Mouse (Mus musculus) kidney, postnatal 25 days (tissue): ENCODE results near the gene Mipep.

ENCODE experiments used
- DNase-seq, 2 experiments: peaks; one replicate each; pipeline ENCODE4 v3.0.0; 2021; ENCODE audit warnings: mixed read lengths in 2 of 2

The Mipep gene

GRCm38 (mm10) chr14:60804978-60805377, 20.6 kb downstream of the Mipep start:
- DNase-seq: no peak

- no peak for DNase-seq
Observed at GRCm38 (mm10) chr14:60805871-60806270, 21.5 kb downstream of the Mipep start.

- no peak for DNase-seq
Observed at GRCm38 (mm10) chr14:60806891-60807344, 22.5 kb downstream of the Mipep start.

DNA sequence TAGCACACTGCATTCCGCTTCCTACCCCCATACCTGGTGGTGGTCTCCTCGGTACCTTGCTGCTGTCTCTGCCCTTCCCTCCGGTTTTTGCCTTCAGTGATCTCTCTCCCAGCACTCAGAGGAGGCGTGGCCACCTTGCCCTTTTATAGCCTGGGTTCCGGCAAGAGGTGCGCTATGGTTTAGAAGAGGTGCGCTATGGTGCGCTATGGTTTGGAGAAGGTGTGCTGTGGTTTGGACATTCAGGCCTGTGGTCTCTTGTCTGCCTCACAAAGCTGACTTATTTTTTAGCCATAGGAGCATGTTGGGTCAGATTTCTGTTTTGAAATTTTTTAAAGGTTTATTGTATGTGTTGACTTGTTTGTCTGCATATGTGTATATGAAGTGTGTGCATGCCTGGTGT, 25.5 kb downstream of the Mipep start:
- no peak for DNase-seq

GRCm38 (mm10) chr14:60811547-60811946, 27.2 kb downstream of the Mipep start:
- no peak for DNase-seq

DNA sequence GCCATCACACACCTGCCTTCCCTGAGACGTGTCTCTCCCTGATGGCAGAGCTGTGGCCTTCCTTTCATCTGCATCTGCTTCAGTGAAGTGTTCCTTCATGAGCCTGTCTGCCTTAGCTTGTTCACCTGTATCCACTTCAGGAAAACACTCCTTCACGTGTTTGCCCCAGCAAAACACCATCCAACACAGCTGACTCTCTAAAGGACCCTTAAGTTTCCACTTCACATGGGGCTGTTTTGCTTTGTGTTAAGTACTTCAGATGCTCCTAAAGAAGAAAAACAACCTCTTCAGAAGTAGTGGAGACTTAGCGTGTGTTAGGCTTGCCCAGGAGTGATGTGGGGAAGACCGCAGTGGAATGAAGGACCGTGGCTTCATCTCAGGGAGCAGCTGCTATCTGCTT, 30.7 kb downstream of the Mipep start:
- DNase-seq: no peak

DNA sequence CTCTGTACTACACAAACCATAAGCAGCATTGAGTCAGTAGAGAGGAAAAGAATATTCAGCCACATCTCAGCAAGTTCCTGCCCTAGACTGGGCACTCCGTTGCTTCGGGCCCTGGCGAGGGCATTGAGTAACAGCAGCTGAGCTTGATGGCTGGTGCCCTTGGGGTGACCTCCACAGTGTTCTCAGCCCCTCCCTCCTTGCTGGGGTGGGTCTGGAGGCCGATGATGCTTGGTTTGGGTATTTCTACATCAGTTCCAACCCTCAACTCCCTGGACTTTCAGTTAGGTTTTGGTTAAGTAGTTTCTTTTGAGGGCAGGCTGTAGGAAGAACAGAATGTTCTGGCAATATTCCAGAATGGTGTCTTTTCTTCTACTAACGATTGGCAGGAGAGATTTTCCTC, 33.7 kb downstream of the Mipep start:
- no peak for DNase-seq

DNA sequence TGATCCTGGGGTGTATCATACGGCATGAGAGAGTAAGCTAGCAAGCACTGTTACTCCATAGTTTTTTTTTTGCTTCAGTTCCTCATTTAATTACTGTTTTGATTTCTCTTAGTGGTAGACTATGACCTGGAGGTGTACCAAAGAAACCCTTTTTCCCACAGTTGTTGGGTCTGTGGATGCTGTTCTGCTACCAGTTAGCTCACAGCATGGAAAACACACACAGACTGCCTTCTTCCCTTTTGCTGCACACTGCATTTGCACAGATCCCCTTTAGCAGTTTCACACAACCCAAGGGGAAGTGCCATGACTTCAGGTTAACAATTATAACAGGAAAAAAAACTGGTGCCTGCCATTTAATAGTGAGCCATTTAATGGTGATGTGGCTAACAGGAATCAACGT, 45.7 kb downstream of the Mipep start:
- no peak for DNase-seq

DNA sequence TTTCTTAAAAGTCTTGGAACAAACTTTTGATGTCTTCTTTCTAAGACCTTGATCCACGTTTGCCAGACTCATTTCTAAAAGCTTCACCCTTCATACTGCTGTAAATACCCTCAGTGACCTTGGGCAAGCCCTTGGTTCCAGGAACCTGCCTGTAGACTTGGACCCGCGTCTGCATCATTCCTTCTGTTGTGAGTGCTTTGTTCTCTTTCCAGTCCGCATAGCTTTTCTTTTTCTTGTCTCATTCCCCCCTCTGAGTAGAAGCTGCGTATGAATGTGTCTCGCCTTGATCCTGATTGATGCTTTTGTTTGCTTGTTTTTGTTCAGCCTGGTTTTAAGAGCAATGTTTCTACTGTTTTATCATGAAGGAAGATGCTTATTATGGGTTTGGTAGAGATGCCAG, 52.3 kb downstream of the Mipep start:
- no peak for DNase-seq

DNA sequence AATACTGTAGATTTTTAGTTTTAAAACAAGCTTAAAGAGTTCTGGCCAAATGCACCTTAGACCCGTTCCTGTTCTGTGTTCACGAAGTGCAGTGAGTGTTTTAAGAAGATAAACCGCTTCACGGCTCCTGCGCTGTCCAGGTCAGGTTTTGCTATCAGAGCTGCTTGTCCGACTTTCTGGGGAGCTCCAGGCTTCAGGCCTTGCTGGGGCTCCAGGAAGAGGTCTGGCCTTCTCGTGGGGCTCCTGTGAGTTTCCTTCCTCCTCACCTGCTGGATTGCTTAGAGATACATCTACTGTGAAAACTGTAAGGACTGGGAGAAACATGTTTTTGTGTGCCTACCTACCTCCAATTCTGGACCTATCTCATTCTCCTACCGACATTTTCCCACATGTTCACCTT, 55.3 kb downstream of the Mipep start:
- DNase-seq: no peak

- DNase-seq: peak in 1 of 2 experiments; percentile 27
Observed at GRCm38 (mm10) chr14:60841977-60842659, 57.7 kb downstream of the Mipep start.

DNA sequence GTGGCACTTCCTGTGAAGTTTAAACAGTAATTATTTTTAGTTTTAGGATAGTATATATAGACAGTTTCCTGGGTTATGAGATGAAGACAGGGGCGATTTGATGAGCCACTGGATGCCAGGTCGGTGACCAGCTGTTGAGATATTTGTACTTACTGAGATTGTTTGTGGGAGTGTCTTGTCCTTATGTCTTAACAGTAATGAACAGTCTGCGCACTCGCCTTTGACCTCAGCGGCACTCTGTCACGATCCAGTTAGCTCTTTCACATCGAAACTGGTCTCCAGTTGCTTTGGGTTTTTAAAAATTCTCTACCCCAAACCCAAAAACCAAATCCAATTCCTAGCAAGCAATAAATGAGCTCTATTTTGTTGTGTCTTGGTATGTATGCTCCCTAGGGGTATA, 59.2 kb downstream of the Mipep start:
- DNase-seq: no peak

DNA sequence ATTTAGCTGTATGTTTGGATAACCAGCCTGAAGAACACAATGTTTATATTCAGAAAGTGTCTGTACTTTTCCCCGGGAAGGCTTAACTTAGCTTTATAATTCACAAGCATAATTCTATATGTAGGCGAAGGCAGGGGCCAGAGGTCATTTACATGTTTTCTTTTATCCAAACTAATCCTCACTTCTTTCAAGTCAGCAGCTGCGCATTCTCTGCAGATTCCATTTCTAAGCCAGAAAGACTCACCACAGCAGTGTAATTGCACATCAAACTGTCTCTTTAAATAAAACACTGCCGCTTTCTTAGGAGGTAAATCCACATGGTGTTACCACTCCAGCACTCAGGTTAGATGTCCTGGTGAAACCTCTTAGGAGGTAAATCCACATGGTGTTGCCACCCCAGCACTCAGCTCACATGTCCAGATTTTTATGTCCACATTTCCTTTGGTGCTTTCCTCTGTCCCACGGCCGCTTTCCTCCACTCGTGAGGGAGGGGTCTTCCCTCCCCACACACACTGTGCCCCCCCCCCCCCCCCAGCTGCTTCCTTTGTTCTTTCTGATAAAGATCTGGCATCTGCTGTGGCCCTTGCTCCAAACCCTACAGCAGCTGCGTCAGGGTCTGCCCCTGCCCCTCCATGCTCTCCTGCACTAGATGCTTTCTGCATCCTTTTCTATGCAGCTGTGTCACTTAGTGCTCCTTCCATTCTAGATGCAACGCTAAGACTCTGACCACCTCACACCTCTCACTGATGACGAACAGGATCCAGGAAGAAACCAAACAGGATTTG, 61.1 kb downstream of the Mipep start:
- no peak for DNase-seq

DNA sequence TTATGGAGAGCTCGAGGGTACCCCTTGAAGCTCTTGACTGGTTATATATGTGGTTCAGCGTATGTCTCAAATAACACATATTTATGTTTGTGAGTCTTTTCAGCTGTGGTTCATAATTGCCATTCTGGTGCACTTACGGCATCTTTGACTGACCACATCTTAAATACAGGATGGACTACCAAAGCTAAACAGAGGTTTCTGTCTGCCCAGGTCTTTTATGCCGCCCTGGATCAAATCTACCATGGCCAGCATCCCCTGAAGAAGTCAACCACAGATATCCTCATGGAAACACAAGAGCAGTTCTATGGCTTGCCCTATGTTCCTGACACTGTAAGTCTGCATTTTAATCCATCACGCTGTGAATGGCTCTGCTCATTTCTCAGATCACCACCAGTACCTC, 61.8 kb downstream of the Mipep start:
- DNase-seq: no peak

- DNase-seq: no peak
Observed at GRCm38 (mm10) chr14:60848194-60848593, 63.8 kb downstream of the Mipep start.

DNA sequence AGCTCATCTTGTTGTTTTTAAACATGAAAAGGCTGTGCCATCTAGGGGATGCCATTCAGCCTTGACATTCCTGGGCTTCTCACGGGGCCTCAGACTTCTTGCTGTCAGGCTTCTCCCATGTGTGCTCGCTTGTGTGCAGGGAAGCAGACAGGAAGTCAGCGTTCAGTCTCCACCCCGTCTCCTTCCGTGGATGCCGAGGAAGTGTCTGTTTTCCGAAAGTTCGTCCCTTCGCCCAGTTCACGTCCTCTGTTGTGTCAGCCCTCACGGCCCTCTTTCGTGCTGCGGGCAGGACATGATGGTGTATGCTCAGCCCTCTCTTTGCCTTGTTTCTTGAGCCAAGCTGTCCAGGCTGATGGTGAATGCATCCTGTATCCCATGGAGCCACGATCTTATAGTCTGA, 65.7 kb downstream of the Mipep start:
- DNase-seq: peak; percentile 5 to 46

DNA sequence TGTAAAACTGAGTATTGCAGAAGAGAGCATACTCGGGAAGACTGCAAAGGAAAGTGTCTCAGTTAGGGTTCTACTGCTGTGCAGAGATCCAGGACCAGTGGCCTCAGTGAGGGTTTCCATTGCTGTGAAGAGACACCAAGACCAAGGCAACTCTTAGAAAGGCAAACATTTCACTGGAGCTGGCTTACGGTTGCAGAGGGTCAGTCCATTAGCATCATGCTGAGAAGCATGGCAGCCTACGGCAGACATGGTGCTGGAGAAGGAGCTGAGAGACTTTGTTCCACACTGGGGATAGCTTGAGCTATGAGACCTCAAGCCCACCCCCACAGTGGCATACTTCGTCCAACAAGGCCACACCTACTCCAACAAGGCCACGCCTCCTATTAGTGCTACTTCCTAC, 67.3 kb downstream of the Mipep start:
- DNase-seq: no peak

GRCm38 (mm10) chr14:60856199-60856912, 72.0 kb downstream of the Mipep start:
- DNase-seq: no peak

DNA sequence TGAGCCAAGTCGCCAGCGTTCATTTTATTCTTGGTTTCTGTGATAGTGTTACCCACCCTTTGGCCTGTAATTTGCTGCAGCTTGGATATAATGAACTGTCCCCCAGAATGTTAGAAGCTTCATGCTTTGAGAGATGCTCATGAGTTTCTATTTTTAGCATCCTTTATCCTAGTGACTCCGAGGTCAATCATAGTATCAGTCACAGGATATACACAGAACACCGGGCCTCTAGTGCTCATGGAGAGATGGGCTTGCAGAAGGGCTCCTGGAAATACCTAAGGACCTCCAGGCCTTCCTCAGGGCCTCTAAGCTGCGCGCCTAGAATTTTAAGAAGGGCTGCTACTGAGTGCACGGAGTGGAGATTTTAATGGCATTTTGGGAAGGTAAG, 72.5 kb downstream of the Mipep start:
- DNase-seq: no peak

GRCm38 (mm10) chr14:60863396-60863795, 79.0 kb downstream of the Mipep start:
- DNase-seq: no peak

- no peak for DNase-seq
Observed at GRCm38 (mm10) chr14:60866399-60866798, 82.0 kb downstream of the Mipep start.

DNA sequence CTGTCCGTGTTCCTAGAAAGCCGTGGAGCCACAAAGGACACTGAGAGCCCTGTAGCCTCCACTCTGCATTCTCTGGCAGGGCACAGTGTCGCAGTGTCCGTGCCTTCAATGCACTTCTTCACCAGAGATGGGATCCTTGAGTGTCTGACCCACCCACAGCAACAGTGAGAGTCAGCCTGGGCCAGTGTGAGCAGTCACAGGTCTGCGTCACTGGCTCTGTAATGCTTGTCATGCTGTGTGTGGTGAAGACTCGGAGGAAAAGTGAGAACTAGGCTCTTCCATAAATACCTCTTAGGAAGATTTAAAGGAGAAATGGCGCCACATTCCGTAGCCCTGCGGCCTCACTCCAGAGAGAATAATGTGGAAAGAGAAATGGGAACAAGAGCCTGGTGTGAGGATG, 84.0 kb downstream of the Mipep start:
- DNase-seq: no peak

- no peak for DNase-seq
Observed at GRCm38 (mm10) chr14:60871831-60872230, 87.5 kb downstream of the Mipep start.

DNA sequence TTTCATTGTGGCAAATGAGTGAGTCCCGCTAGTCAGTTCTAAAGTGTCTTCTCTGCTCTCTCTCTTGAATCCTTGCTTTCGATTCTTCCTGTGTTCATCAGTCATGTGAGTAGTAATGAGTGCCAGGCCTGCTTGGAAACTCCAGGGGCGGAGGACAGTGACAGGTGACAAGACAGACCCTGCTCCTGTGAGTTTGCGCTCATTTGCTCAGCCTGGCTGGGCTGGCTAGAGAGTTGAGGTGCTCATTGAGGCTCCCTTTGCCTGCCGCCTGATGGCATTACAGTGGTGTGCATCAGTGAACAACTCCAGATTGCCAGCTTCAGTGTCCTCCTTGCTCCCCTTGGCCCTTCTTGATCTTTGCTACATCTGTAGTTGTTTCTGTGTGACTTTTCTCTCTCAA, 97.7 kb downstream of the Mipep start:
- no peak for DNase-seq
